Mouse (Mus musculus) thymus, adult 2 months (tissue): ENCODE measurements at regions not wholly inside any gene's neighbourhood (a gene's known extent, or its start where the extent isn't known, plus 50 kb on each side); places are given as distances from the start of the nearest gene placed in this dataset.

Source experiments
- DNase-seq: peaks from one replicate; pipeline ENCODE4 v3.0.0; 2021
- H3K27ac ChIP-seq: fragments of 200-500 bp; 2 replicates; pipeline ENCODE4 v1.5.1; 2012; ENCODE audit warnings: low read length, control low read depth; ENCODE audit not compliant: control insufficient read depth, insufficient read depth
- H3K27me3 ChIP-seq: fragments of 200-500 bp; 2 replicates; pipeline ENCODE4 v1.6.1; 2012; ENCODE audit warnings: mild to moderate bottlenecking, low read length, moderate library complexity, mixed read lengths; ENCODE audit not compliant: control insufficient read depth, insufficient read depth
- H3K36me3 ChIP-seq: fragments of 200-500 bp; 2 replicates; pipeline ENCODE4 v1.6.1; 2012; ENCODE audit warnings: mild to moderate bottlenecking, low read length, moderate library complexity; ENCODE audit not compliant: control insufficient read depth, insufficient read depth
- H3K4me1 ChIP-seq: fragments of 200-500 bp; replicated peaks from 2 replicates; pipeline ENCODE4 v1.6.1; 2012; ENCODE audit warnings: low read length; ENCODE audit not compliant: control insufficient read depth, insufficient read depth
- H3K4me3 ChIP-seq: fragments of 200-500 bp; 2 replicates; pipeline ENCODE4 v1.5.1; 2012; ENCODE audit warnings: mild to moderate bottlenecking, low read length, control low read depth, moderate library complexity; ENCODE audit not compliant: control insufficient read depth, insufficient read depth
- CTCF ChIP-seq: fragments of 200-500 bp; IDR thresholded peaks from 2 replicates; pipeline ENCODE4 v1.5.1; 2012; ENCODE audit warnings: mild to moderate bottlenecking, control low read depth, low read length, moderate library complexity, borderline replicate concordance; ENCODE audit not compliant: control insufficient read depth, poor library complexity, insufficient read depth; ENCODE audit errors: extremely low read depth
- POLR2A ChIP-seq: fragments of 200-500 bp; IDR thresholded peaks from 2 replicates; pipeline ENCODE4 v1.6.1; 2012; ENCODE audit warnings: mild to moderate bottlenecking, low read length, control low read depth, moderate library complexity; ENCODE audit not compliant: control insufficient read depth, poor library complexity, insufficient read depth; ENCODE audit errors: extremely low read depth
- WGBS: fragments of 180-500 bp; shearing (Covaris S2); methylation state at CpG from one replicate; pipeline ENCODE4 v1.1.7; 2018; 5-methylcytosine and 5-hydroxymethylcytosine counted together

GRCm38 (mm10) chr12:69494648-69495047 is 88.2 kb downstream of the Vcpkmt start:
- Histone ChIP-seq H3K27me3 (no peaks in the 10 kb centered on the region), H3K27ac (no peak overlapping the region), H3K4me3 (no peak overlapping the region), H3K4me1 (peaks cover 3% of the 10 kb centered on the region; the same call in 1 of the 2 replicates), H3K36me3 (no peaks in the 10 kb centered on the region)
- WGBS = 96% methylated on average over 8 of the region's 8 CpGs
- DNase-seq = no peak
- TF ChIP-seq POLR2A = no peak
- no peak for TF ChIP-seq CTCF

DNA sequence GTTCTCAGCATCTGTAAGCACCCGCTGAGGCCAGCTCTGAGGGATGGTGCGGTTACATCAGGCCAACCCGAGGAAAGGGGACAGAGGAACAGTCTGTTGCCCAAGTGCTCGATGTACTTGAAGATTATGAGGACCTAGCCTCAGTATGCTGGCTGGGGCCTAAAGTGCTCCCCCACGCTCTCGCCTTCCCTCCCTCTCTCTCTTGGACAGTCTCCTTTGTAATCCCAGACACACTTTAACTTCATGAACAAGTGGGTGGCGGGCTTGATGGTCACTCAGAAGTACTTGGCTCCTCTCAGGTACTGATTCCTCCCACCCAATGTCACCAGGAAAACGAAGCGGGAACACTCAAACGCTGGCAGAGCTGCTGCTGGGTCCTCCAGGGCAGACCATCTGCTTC is 93.1 kb downstream of the Vcpkmt start:
- Histone ChIP-seq H3K4me3 (no peak overlapping the region), H3K36me3 (no peaks in the 10 kb centered on the region), H3K27me3 (no peaks in the 10 kb centered on the region), H3K27ac (no peak overlapping the region), H3K4me1 (peaks cover 9% of the 10 kb centered on the region)
- DNase-seq = no peak
- 98% methylated on average over 10 of the region's 10 CpGs for WGBS
- no peak for TF ChIP-seq CTCF
- no peak for TF ChIP-seq POLR2A

DNA sequence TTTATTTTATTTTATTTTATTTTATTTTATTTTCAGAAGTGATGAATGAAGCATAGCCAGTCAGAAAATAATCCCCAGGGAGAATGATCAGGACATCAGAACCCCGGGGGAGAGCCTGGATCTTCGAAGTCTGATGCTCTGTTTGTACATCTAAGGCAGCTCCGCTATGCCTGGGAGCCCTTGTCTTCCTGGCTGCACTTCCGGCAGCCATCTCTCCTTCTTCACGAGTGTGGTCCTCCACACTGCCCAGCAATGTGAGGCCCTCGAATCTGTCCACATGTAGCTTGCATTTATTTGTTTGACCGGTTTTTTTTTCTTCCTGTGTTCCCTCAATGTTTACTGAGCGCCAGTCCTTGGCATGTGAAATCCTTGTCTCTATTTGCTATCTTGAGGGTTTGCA is 95.9 kb downstream of the Vcpkmt start:
- TF ChIP-seq POLR2A (no peak), CTCF (no peak)
- WGBS = 93% methylated on average over 8 of the region's 8 CpGs
- DNase-seq = no peak
- Histone ChIP-seq H3K36me3 (no peaks in the 10 kb centered on the region), H3K4me3 (no peak overlapping the region), H3K27me3 (no peaks in the 10 kb centered on the region), H3K4me1 (peaks cover 6% of the 10 kb centered on the region), H3K27ac (no peak overlapping the region)

- Histone ChIP-seq H3K27ac (0 out of 2 replicates have a peak overlapping the region, but pooled peaks have one; percentile 19), H3K36me3 (no peaks in the 10 kb centered on the region), H3K4me1 (peaks cover 6% of the 10 kb centered on the region), H3K27me3 (no peaks in the 10 kb centered on the region), H3K4me3 (no peak overlapping the region)
- 16% methylated on average over 14 of the region's 14 CpGs for WGBS
- peak; percentile 49 for DNase-seq
- TF ChIP-seq CTCF = no peak
Measured at GRCm38 (mm10) chr12:69485652-69486651, 96.9 kb downstream of the Vcpkmt start.

DNA sequence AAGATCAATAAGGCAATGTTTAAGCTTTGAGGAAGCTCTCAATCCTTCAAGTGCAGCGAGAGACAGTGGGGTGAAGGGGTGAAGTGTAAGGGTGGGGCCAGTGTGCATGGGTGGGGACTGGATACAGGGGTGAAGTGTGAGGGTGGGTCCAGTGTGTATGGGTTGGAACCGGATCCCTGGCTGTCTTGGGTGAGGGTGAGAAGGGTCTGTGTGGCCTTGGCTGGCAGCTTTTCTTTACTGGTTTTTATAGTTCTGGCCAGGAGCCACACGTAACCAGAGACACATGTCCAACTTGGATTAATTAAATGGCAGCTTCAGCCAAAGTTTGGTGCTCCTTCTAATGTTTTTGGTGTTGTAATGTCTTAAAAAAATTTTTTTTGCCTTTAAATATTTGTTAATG is 101.4 kb downstream of the Vcpkmt start:
- Histone ChIP-seq H3K4me1 (peaks cover 13% of the 10 kb centered on the region), H3K27ac (no peak overlapping the region), H3K4me3 (no peak overlapping the region), H3K27me3 (no peaks in the 10 kb centered on the region), H3K36me3 (no peaks in the 10 kb centered on the region)
- no peak for TF ChIP-seq CTCF
- TF ChIP-seq POLR2A = no peak
- no peak for DNase-seq
- 95% methylated on average over 3 of the region's 3 CpGs for WGBS

DNA sequence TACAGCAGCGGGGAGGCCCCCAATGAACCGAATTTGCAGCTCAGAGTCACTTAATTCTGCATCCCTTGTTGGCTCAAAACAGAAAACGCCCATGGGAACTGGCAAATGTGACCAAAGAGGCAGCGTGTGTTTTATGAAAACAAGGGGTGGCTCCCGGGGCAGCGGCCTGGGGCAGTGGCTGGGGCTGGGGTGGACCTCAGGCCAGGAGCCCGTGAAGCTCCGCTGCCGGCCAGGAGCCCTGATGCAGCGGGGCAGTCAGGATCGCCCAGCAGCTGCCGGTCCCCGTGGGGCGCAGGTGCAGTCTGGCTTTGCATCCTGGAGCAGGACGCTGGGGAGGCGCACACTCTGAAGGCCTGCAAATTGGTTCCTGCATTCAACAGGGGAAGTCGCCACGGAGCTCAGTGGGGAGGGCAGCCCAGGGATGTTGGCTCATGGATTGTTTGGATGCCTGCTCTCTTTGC is 104.4 kb upstream of the Gm9887 start:
- H3K4me3 ChIP-seq = no peak overlapping the region
- TF ChIP-seq CTCF (no peak), POLR2A (no peak)
- H3K4me1 ChIP-seq = peaks cover 39% of the 10 kb centered on the region
- no peak overlapping the region for H3K27ac ChIP-seq
- 17% methylated on average over 18 of the region's 18 CpGs for WGBS
- DNase-seq = peak; percentile 57
- no peaks in the 10 kb centered on the region for H3K27me3 ChIP-seq
- H3K36me3 ChIP-seq = no peaks in the 10 kb centered on the region

GRCm38 (mm10) chr12:69476131-69476530 is 103.9 kb upstream of the Gm9887 start:
- H3K27ac ChIP-seq = peak overlapping the region; percentile 41; the same call in 1 of the 2 replicates
- TF ChIP-seq CTCF (no peak), POLR2A (no peak)
- 34% methylated on average over 4 of the region's 4 CpGs for WGBS

More at GRCm38 (mm10) chr12:69476131-69476530, 103.9 kb upstream of the Gm9887 start:
- H3K4me3 ChIP-seq = no peak overlapping the region
- H3K4me1 ChIP-seq = peaks cover 41% of the 10 kb centered on the region
- H3K36me3 ChIP-seq = no peaks in the 10 kb centered on the region
- no peak for DNase-seq
- no peaks in the 10 kb centered on the region; the same call in 1 of the 2 replicates for H3K27me3 ChIP-seq
